Mouse (Mus musculus) spleen, postnatal 4 days (tissue): ENCODE measurements around the gene Glipr1.

Source experiments
- DNase-seq, 2 experiments: peaks; one replicate each; pipeline ENCODE4 v3.0.0; 2022; ENCODE audit warnings: low spot score in 2 of 2

Gene Glipr1

DNA sequence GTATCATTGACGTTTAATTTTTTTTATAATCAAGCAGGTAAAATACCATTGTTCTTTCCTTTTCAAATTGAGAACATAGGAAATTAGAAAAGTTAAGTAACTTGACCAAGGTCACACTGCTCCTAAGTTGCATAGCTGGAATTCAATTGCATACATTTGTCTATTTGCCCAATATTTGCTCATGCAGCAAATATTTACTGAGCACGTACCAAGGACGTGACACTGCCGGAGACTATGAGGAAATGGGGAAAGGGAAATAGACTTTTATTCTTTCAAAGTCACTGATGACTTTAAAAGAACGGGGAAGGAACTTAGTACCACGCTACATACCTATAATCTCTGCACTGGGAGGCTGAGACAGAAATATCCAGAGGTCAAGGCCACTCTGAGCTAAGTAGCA lies 42.0 kb downstream of the Glipr1 start:
- no peak for DNase-seq

DNA sequence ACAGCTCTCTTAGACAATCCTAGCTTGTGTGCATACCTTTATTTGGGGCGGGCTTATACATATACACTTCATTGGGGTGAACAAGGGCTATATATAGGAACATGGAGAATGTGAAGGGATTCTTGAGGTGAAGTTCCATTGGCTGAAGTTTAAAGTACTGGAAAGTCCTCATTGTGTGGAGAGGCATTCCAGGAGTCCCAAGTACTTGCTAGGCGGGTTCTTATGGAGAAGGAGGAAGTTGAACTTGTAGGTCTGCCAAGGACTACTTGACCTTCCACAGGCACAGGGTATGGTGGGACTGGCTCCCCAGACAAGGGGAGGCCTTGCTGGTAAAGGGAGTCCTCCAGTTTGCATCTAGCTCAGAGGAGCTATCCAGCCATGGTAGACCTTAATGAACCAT lies 43.1 kb downstream of the Glipr1 start:
- DNase-seq, result no peak

GRCm38 (mm10) chr10:111958046-111958421 lies 44.4 kb downstream of the Glipr1 start:
- DNase-seq, result no peak

DNA sequence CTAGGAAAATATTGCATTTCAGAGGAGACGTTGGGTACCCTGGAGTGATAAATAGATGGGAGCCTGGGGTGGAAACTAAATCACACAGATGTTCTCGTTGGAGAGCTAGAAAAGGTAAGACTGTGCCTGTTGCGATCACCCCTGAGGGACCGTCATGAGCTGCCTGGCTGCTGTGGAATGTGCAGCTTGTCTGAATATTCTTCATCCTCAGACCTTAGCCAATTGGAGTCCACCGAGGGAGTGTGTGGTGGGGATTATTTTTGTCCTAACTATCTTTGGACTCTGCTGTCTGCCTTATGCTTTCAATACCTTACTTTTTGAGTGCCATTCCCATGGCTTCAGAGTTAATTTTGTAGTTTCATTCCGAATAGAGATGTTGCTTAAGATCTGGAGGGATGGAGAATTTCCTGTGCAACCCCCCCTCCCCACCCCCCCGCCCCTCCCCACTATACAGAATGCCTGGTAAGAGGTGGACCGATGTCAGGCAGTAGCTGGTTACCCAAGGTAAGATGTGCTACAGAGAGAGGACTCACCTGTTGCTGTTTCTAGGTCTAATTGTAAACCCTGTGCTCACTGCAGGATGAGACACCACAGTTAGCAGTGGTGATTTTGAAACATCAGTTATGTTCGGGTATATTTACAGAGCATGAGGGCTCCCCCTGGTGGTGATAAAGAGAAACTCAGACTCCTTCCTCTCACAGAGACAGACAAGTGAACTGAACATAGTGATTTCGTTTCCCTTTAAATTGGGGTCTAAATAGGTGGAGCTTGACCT lies 45.0 kb downstream of the Glipr1 start:
- peak in 1 of 2 experiments; percentile 31 for DNase-seq

GRCm38 (mm10) chr10:111955836-111956235 lies 46.6 kb downstream of the Glipr1 start:
- no peak for DNase-seq

GRCm38 (mm10) chr10:111949008-111949407 lies 53.4 kb downstream of the Glipr1 start:
- DNase-seq, result no peak

DNA sequence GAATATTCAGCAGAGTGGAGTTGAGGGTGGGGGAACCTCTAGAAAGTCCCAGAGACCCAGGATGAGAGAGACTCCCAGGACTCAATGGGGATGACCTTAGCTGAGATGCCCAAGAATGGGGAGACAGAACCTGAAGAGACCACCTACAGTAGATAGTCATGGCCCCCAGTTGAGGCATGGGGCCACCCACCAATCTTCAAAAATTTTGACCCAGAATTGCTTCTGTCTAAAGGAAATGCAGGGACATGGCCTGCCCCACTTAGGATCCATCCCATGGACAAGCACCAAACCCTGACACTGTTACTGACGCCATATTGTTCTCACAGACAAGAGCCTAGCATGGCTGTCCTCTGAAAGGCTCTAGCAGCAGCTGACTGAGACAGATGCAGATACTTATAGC lies 54.4 kb downstream of the Glipr1 start:
- no peak for DNase-seq

- DNase-seq, result no peak
Measured at GRCm38 (mm10) chr10:111945563-111945962, 56.9 kb downstream of the Glipr1 start.

GRCm38 (mm10) chr10:111943026-111943425 lies 59.4 kb downstream of the Glipr1 start:
- no peak for DNase-seq

DNA sequence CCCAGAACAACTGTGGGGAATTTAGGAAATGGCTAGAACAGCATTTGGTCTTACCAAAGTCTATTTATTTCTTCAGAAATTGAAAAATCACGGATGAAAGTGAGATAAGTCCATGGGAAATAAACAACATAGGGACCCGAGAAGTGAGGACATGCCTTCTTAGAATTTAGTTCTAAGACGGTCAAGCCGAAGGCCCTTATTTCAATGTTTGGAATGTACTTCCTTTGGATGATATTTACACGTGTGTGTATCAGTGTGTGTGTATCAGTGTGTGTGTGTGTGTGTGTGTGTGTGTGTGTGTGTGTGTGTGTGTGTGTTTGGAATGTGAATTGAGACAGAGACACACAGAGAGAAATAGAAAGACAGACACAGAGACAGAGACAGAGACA lies 65.3 kb downstream of the Glipr1 start:
- no peak for DNase-seq

DNA sequence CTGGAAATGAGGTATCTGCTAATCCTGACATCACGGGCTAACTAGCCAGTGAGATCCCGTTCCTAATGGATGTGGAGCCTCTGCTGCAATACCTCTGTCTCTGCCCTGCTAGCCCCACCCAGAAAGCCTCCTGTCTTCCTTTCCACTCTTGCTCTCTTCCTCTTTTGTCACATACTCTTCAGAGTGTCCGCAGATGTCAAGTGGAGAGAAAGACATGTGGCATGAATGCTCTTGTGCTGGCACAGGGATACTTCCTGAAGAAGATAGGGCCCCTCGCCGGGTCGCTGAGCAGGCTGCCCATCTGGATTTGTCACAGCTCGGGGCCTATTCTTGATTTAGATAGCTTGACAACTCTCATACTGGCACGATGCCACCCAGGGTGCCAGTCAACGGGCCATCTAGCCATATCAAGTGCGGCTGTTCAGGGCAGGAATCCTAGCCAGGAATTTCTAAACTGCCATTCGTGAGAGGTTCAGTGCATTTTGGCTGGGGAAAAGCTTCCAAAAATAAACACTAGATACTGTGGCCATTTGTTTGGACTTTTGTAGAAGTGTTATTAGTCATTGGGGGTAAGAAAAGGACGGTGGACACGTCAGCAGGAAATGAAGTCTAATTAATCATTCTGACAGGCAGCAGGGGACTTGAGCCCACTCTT lies 65.8 kb downstream of the Glipr1 start:
- no peak for DNase-seq

DNA sequence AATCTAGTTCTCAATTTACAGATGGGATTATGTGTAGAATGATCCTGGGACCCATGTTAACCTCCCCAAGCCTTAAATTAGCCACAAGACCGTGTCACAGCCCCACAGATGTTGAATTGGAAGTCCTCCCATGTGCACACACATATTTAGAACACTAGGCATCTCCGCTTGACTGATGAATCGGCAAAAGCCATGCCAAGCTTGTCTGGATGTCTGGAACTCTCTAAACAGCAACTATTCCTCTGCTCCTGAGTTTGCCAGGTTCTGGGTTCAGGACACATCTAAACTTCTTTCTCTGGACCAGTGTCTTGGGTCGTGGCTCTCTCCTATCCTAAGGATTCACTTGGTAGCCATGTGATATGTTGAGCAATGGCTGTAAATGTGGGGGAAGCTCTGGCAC lies 66.4 kb downstream of the Glipr1 start:
- no peak for DNase-seq
